Mouse (Mus musculus) heart, embryonic 12.5 days (tissue): ENCODE data around the gene Rchy1. TPM values are rescaled to one million over a fixed set of nuclear protein-coding genes. Genes with fewer than 3 reads are reported as not detected.
"Not testable (repeated sequence)": the region's sequence is repeated elsewhere in the genome, so short reads cannot be mapped to it uniquely, and the experiment has no call there.

Experiments used
- ATAC-seq: fragments of 200-750 bp; cut with Nextera tagmentation; 2 replicates; pipeline ENCODE4 v1.8.0; 2017; ENCODE audit warnings: moderate TSS enrichment, moderate library complexity; ENCODE audit not compliant: insufficient number of reproducible peaks, low FRiP score
- H3K27ac ChIP-seq: fragments of 300-500 bp; sonication (generic); 2 replicates; pipeline ENCODE4 v1.5.1; 2016; ENCODE audit warnings: mild to moderate bottlenecking, moderate library complexity; ENCODE audit not compliant: poor library complexity, severe bottlenecking
- H3K27me3 ChIP-seq: fragments of 300-500 bp; sonication (generic); replicated peaks from 2 replicates; pipeline ENCODE4 v1.6.1; 2016; ENCODE audit warnings: mild to moderate bottlenecking, moderate library complexity
- H3K36me3 ChIP-seq: fragments of 300-500 bp; sonication (generic); 2 replicates; pipeline ENCODE4 v1.6.1; 2016; ENCODE audit warnings: mild to moderate bottlenecking, moderate library complexity
- H3K4me1 ChIP-seq: fragments of 300-500 bp; sonication (generic); replicated peaks from 2 replicates; pipeline ENCODE4 v1.6.1; 2016; ENCODE audit warnings: mild to moderate bottlenecking
- H3K4me2 ChIP-seq: fragments of 300-500 bp; sonication (generic); 2 replicates; pipeline ENCODE4 v1.6.1; 2016; ENCODE audit warnings: mild to moderate bottlenecking, moderate library complexity
- H3K4me3 ChIP-seq: fragments of 300-500 bp; sonication (generic); 2 replicates; pipeline ENCODE4 v1.5.1; 2016; ENCODE audit warnings: mild to moderate bottlenecking
- H3K9ac ChIP-seq: fragments of 300-500 bp; sonication (generic); 2 replicates; pipeline ENCODE4 v1.6.1; 2016; ENCODE audit warnings: mild to moderate bottlenecking, moderate library complexity
- H3K9me3 ChIP-seq: fragments of 300-500 bp; sonication (generic); replicated peaks from 2 replicates; pipeline ENCODE4 v1.6.1; 2016; ENCODE audit warnings: mild to moderate bottlenecking, moderate library complexity
- WGBS: fragments of 180-500 bp; shearing (Covaris S2); methylation state at CpG from one replicate; pipeline ENCODE4 v1.1.7; 2016; 5-methylcytosine and 5-hydroxymethylcytosine counted together
- polyA plus RNA-seq: library from polyadenylated mRNA; unstranded; fragments of >200 nt; fragmentation: Nextera tagmentation; extraction: Ambion mirVana; gene quantifications from 2 replicates; pipeline ENCODE4 v1.2.1, GENCODE M21; 2016

The Rchy1 gene
- polyA plus RNA-seq, 1 experiment from 2014 or later: 53.5 TPM

GRCm38 (mm10) chr5:91959986-91960385 lies 2.9 kb downstream of the Rchy1 start:
- no peak for ATAC-seq
- Histone ChIP-seq H3K27me3 (no peaks in the 10 kb centered on the region), H3K9ac (no peak overlapping the region), H3K36me3 (peaks cover 19% of the 10 kb centered on the region), H3K27ac (peak overlapping the region; percentile 78; the same call in 1 of the 2 replicates), H3K4me1 (peaks cover 18% of the 10 kb centered on the region), H3K9me3 (no peaks in the 10 kb centered on the region), H3K4me2 (peak overlapping the region; percentile 64), H3K4me3 (peak overlapping the region; percentile 24; the same call in 1 of the 2 replicates)
- 77% methylated on average over 1 of the region's 1 CpGs for WGBS

DNA sequence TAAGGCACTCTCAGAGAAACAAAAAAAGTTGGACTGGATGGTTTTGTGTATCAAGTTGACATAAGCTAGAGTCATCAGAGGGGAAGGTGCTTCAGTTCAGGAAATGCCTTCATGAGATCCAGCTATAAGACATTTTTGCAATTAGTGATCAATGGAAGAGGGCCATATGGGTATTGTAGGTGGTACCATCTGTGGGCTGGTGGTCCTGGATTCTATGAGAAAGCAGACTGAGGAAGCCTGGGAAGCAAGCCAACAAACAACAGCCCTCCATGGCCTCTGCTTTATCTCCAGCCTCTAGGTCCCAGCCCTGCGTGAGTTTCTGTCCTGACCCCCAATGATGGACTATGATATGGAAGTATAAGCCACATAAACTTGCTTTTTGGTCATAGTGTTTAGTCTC lies 3.8 kb downstream of the Rchy1 start:
- no peak overlapping the region for H3K27ac ChIP-seq
- H3K4me1 ChIP-seq: peaks cover 18% of the 10 kb centered on the region
- no peak overlapping the region for H3K9ac ChIP-seq
- H3K36me3 ChIP-seq: peaks cover 23% of the 10 kb centered on the region
- H3K4me2 ChIP-seq: no peak overlapping the region
- H3K27me3 ChIP-seq: no peaks in the 10 kb centered on the region
- ATAC-seq: no peak
- H3K9me3 ChIP-seq: no peaks in the 10 kb centered on the region
- no peak overlapping the region for H3K4me3 ChIP-seq
- 50% methylated on average over 1 of the region's 1 CpGs for WGBS

- 84% methylated on average over 3 of the region's 3 CpGs for WGBS
- Histone ChIP-seq H3K9ac (no peak overlapping the region), H3K27ac (no peak overlapping the region), H3K27me3 (no peaks in the 10 kb centered on the region), H3K36me3 (peaks cover 37% of the 10 kb centered on the region), H3K4me3 (no peak overlapping the region), H3K9me3 (no peaks in the 10 kb centered on the region), H3K4me1 (peaks cover 16% of the 10 kb centered on the region), H3K4me2 (no peak overlapping the region)
- no peak for ATAC-seq
Observed at GRCm38 (mm10) chr5:91956991-91957760, 5.7 kb downstream of the Rchy1 start.

GRCm38 (mm10) chr5:91951404-91951803 lies 11.5 kb downstream of the Rchy1 start:
- no peak for ATAC-seq
- no peak overlapping the region for H3K9ac ChIP-seq
- H3K4me1 ChIP-seq: no peaks in the 10 kb centered on the region
- no peaks in the 10 kb centered on the region for H3K27me3 ChIP-seq
- H3K9me3 ChIP-seq: no peaks in the 10 kb centered on the region
- H3K4me2 ChIP-seq: no peak overlapping the region
- H3K27ac ChIP-seq: no peak overlapping the region
- no peak overlapping the region for H3K4me3 ChIP-seq
- H3K36me3 ChIP-seq: peaks cover 65% of the 10 kb centered on the region

DNA sequence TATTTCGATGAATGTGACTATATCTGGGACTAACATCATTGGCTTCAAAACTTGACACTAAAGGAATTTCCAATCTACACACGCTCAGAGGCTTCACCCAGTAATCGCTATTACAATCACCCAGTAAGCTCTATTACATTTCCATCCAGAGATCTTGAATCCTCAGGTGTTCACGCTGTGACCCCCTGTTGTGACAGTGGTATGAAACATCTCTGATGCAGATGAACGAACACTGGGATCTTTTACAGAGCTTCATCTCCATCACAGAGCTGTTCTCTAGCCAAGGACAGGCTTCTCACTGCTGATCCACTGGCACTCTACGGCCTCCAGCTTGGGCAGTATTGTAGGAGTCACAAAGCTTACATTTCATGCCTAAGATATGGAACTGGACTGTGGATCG lies 13.4 kb downstream of the Rchy1 start:
- no peaks in the 10 kb centered on the region for H3K4me1 ChIP-seq
- H3K27ac ChIP-seq: no peak overlapping the region
- H3K27me3 ChIP-seq: no peaks in the 10 kb centered on the region
- 93% methylated on average over 7 of the region's 7 CpGs for WGBS
- ATAC-seq: no peak
- no peaks in the 10 kb centered on the region for H3K9me3 ChIP-seq
- no peak overlapping the region for H3K9ac ChIP-seq
- H3K4me2 ChIP-seq: no peak overlapping the region
- H3K36me3 ChIP-seq: peaks cover 64% of the 10 kb centered on the region
- no peak overlapping the region for H3K4me3 ChIP-seq

DNA sequence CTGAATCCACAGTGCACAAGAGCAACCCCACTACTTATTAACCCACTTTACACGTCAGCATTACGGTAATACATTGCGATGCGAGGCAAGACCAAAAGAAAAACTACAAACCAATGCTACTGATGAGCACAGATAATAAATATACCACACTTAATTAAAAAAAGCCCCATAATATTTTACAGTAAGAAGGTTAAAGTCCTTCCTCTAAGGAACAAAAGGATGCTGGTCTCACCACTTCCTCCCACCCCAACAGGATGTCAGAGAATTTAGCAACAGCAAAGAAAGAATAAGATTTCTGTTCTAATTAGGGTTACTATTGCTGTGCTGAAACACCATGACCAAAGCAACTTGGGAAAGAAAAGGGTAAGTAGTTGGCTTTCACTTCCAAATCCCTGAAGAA lies 15.9 kb downstream of the Rchy1 start:
- ATAC-seq: no peak
- no peaks in the 10 kb centered on the region for H3K9me3 ChIP-seq
- H3K27ac ChIP-seq: no peak overlapping the region
- H3K4me3 ChIP-seq: no peak overlapping the region
- no peak overlapping the region for H3K4me2 ChIP-seq
- no peaks in the 10 kb centered on the region for H3K27me3 ChIP-seq
- 97% methylated on average over 4 of the region's 4 CpGs for WGBS
- no peak overlapping the region for H3K9ac ChIP-seq
- peaks cover 49% of the 10 kb centered on the region for H3K36me3 ChIP-seq
- H3K4me1 ChIP-seq: peaks cover 5% of the 10 kb centered on the region

GRCm38 (mm10) chr5:91945609-91946008 lies 17.3 kb downstream of the Rchy1 start:
- peaks cover 41% of the 10 kb centered on the region for H3K36me3 ChIP-seq
- 0 out of 2 replicates have a peak, but pooled peaks have one; percentile 42 for ATAC-seq

GRCm38 (mm10) chr5:91913231-91913630 lies 49.6 kb downstream of the Rchy1 start:
- Histone ChIP-seq H3K4me2 (no peak overlapping the region), H3K4me3 (no peak overlapping the region), H3K27ac (no peak overlapping the region), H3K9ac (no peak overlapping the region), H3K9me3 (no peaks in the 10 kb centered on the region), H3K27me3 (no peaks in the 10 kb centered on the region), H3K4me1 (no peaks in the 10 kb centered on the region), H3K36me3 (no peaks in the 10 kb centered on the region)
- 73% methylated on average over 2 of the region's 2 CpGs for WGBS
- ATAC-seq: no peak

More at GRCm38 (mm10) chr5:91945609-91946008, 17.3 kb downstream of the Rchy1 start:
- not testable (repeated sequence) for H3K4me2 ChIP-seq, H3K4me1 ChIP-seq, H3K9me3 ChIP-seq, H3K27ac ChIP-seq, H3K4me3 ChIP-seq, H3K27me3 ChIP-seq, H3K9ac ChIP-seq
- WGBS: 92% methylated on average over 1 of the region's 1 CpGs

DNA sequence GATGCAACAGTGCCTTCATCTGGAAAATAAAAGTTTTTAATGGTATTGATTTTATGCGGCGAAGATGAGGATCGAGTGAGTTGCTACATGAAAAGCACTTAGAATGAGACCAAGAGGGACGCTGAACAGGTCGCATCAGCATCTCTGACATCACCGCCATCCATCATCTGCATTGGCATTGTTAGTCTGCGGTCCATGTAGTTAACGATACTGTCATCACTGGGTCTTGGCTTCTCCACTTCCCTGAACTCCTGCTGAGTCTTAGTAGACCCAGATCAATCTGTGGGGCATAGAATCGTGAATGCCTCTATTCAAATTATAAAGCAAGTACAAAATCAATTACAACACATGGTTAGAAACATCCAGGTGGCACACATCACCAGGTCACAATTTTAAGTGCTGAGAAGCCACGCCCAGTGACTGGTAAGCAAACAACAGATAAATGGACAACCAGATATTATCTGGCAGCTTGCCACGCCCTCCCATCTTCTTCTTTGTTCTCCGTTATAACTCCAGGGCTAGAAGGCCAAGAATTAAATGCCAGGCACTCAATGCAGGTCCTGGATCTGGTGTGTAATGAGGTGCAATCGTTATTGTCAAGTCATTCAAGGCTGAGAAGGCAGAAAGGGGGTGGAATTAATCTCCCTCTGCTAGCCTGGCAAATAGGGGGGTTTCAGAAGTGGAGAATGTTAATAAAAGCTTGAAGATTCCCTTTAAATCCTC lies 51.3 kb downstream of the Rchy1 start:
- no peak for ATAC-seq
- Histone ChIP-seq H3K9me3 (no peaks in the 10 kb centered on the region), H3K27ac (no peak overlapping the region), H3K4me3 (no peak overlapping the region), H3K4me2 (no peak overlapping the region), H3K36me3 (no peaks in the 10 kb centered on the region), H3K27me3 (no peaks in the 10 kb centered on the region), H3K9ac (no peak overlapping the region), H3K4me1 (no peaks in the 10 kb centered on the region)
- WGBS: 79% methylated on average over 13 of the region's 13 CpGs

DNA sequence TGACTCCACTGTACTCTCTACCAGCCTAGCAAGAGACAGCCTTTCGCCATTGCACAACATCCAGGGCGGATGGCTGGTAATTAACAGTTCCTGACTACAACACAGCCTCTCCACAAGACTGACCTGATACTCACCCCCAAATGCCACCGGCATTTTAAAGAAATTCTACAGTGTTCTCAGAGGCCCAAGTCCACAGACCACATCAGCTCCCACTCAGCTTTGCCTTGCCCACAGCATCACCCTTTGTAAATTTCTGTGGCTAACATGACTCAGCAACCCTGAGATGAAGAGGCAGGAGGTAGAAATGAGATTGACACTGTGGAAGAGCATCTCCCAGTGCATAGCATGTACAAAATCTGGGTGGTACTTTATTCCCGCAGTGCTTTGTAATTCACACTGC lies 52.3 kb downstream of the Rchy1 start:
- WGBS: 87% methylated on average over 4 of the region's 4 CpGs
- H3K4me3 ChIP-seq: no peak overlapping the region
- H3K27me3 ChIP-seq: no peaks in the 10 kb centered on the region
- H3K36me3 ChIP-seq: no peaks in the 10 kb centered on the region
- no peaks in the 10 kb centered on the region for H3K9me3 ChIP-seq
- no peak overlapping the region for H3K27ac ChIP-seq
- H3K9ac ChIP-seq: no peak overlapping the region
- no peak overlapping the region for H3K4me2 ChIP-seq
- ATAC-seq: no peak
- H3K4me1 ChIP-seq: no peaks in the 10 kb centered on the region

- Histone ChIP-seq H3K4me2 (no peak overlapping the region), H3K27me3 (no peaks in the 10 kb centered on the region), H3K9me3 (no peaks in the 10 kb centered on the region), H3K4me1 (no peaks in the 10 kb centered on the region), H3K27ac (no peak overlapping the region), H3K4me3 (no peak overlapping the region), H3K9ac (no peak overlapping the region), H3K36me3 (no peaks in the 10 kb centered on the region)
- no peak for ATAC-seq
- 58% methylated on average over 10 of the region's 10 CpGs for WGBS
Observed at GRCm38 (mm10) chr5:91909010-91909620, 53.8 kb downstream of the Rchy1 start.
